Mouse (Mus musculus): ENCODE results near the gene Fam25c. TPM values are rescaled to one million over a fixed set of nuclear protein-coding genes. Genes with fewer than 3 reads are reported as not detected.
A peak's percentile ranks its signal among the peaks of the same experiment; 100 is the strongest.
"Not testable (repeated sequence)": the region's sequence is repeated elsewhere in the genome, so short reads cannot be mapped to it uniquely, and the experiment has no call there.

Gene Fam25c
- polyA plus RNA-seq, 1 experiment from 2014 or later: not detected

- no peaks in the 10 kb centered on the region for H3K36me3 ChIP-seq (ENCODE audit: inconsistent target)
- WGBS (ENCODE audit: missing documents): 93% methylated on average over 5 of the region's 6 CpGs
- no peaks in the 10 kb centered on the region for H3K79me2 ChIP-seq (ENCODE audit: inconsistent target)
- no peak overlapping the region for H3K27ac ChIP-seq
- H3K4me3 ChIP-seq (ENCODE audit: inconsistent target): no peak overlapping the region
Measured at GRCm38 (mm10) chr14:34373581-34373980, 18.3 kb upstream of the Fam25c start.

GRCm38 (mm10) chr14:34372646-34373045 is 17.4 kb upstream of the Fam25c start:
- Histone ChIP-seq H3K79me2 (ENCODE audit: inconsistent target) (no peaks in the 10 kb centered on the region), H3K27ac (no peak overlapping the region), H3K36me3 (ENCODE audit: inconsistent target) (no peaks in the 10 kb centered on the region), H3K4me3 (ENCODE audit: inconsistent target) (no peak overlapping the region)
- 88% methylated on average over 6 of the region's 6 CpGs for WGBS (ENCODE audit: missing documents)

- H3K36me3 ChIP-seq (ENCODE audit: inconsistent target): no peaks in the 10 kb centered on the region
- H3K27ac ChIP-seq: no peak overlapping the region
- no peak overlapping the region for H3K4me3 ChIP-seq (ENCODE audit: inconsistent target)
- H3K79me2 ChIP-seq (ENCODE audit: inconsistent target): no peaks in the 10 kb centered on the region
- 79% methylated on average over 2 of the region's 2 CpGs for WGBS (ENCODE audit: missing documents)
Measured at GRCm38 (mm10) chr14:34371763-34372162, 16.5 kb upstream of the Fam25c start.

GRCm38 (mm10) chr14:34370921-34371320 is 15.7 kb upstream of the Fam25c start:
- 93% methylated on average over 3 of the region's 3 CpGs for WGBS (ENCODE audit: missing documents)
- H3K79me2 ChIP-seq (ENCODE audit: inconsistent target): no peaks in the 10 kb centered on the region
- H3K4me3 ChIP-seq (ENCODE audit: inconsistent target): no peak overlapping the region
- no peak overlapping the region for H3K27ac ChIP-seq
- H3K36me3 ChIP-seq (ENCODE audit: inconsistent target): no peaks in the 10 kb centered on the region

- Histone ChIP-seq H3K27ac (no peak overlapping the region), H3K36me3 (ENCODE audit: inconsistent target) (no peaks in the 10 kb centered on the region), H3K79me2 (ENCODE audit: inconsistent target) (no peaks in the 10 kb centered on the region), H3K4me3 (ENCODE audit: inconsistent target) (no peak overlapping the region)
- 83% methylated on average over 3 of the region's 3 CpGs for WGBS (ENCODE audit: missing documents)
Measured at GRCm38 (mm10) chr14:34370203-34370602, 15.0 kb upstream of the Fam25c start.

GRCm38 (mm10) chr14:34365147-34365507 is 9.9 kb upstream of the Fam25c start:
- Histone ChIP-seq H3K4me3 (ENCODE audit: inconsistent target) (no peak overlapping the region), H3K36me3 (ENCODE audit: inconsistent target) (no peaks in the 10 kb centered on the region), H3K79me2 (ENCODE audit: inconsistent target) (no peaks in the 10 kb centered on the region), H3K27ac (no peak overlapping the region)
- WGBS (ENCODE audit: missing documents): 96% methylated on average over 2 of the region's 2 CpGs

GRCm38 (mm10) chr14:34364254-34365146 is 9.3 kb upstream of the Fam25c start:
- not testable (repeated sequence) for H3K4me3 ChIP-seq (ENCODE audit: inconsistent target); H3K36me3 ChIP-seq (ENCODE audit: inconsistent target); H3K79me2 ChIP-seq (ENCODE audit: inconsistent target)
- peak overlapping the region; percentile 51 for H3K27ac ChIP-seq
- WGBS (ENCODE audit: missing documents): 95% methylated on average over 13 of the region's 15 CpGs

GRCm38 (mm10) chr14:34363490-34364253 is 8.4 kb upstream of the Fam25c start:
- Histone ChIP-seq H3K79me2 (ENCODE audit: inconsistent target) (no peaks in the 10 kb centered on the region), H3K4me3 (ENCODE audit: inconsistent target) (peak overlapping the region; percentile 28), H3K27ac (peak overlapping the region; percentile 51), H3K36me3 (ENCODE audit: inconsistent target) (no peaks in the 10 kb centered on the region)
- WGBS (ENCODE audit: missing documents): 16% methylated on average over 32 of the region's 32 CpGs

- peak overlapping the region; percentile 51 for H3K27ac ChIP-seq
- no peaks in the 10 kb centered on the region for H3K36me3 ChIP-seq (ENCODE audit: inconsistent target)
- H3K79me2 ChIP-seq (ENCODE audit: inconsistent target): no peaks in the 10 kb centered on the region
- H3K4me3 ChIP-seq (ENCODE audit: inconsistent target): peak overlapping the region; percentile 28
- WGBS (ENCODE audit: missing documents): 57% methylated on average over 18 of the region's 18 CpGs
Measured at GRCm38 (mm10) chr14:34362726-34363445, 7.7 kb upstream of the Fam25c start.

GRCm38 (mm10) chr14:34362135-34362534 is 6.9 kb upstream of the Fam25c start:
- Histone ChIP-seq H3K79me2 (ENCODE audit: inconsistent target) (no peaks in the 10 kb centered on the region), H3K27ac (no peak overlapping the region), H3K36me3 (ENCODE audit: inconsistent target) (no peaks in the 10 kb centered on the region), H3K4me3 (ENCODE audit: inconsistent target) (no peak overlapping the region)
- 83% methylated on average over 4 of the region's 4 CpGs for WGBS (ENCODE audit: missing documents)

- Histone ChIP-seq H3K79me2 (ENCODE audit: inconsistent target) (no peaks in the 10 kb centered on the region), H3K27ac (no peak overlapping the region)
- 98% methylated on average over 5 of the region's 6 CpGs for WGBS (ENCODE audit: missing documents)
Measured at GRCm38 (mm10) chr14:34360251-34360650, 5.0 kb upstream of the Fam25c start.

GRCm38 (mm10) chr14:34359676-34360244 is 4.5 kb upstream of the Fam25c start:
- Histone ChIP-seq H3K4me3 (ENCODE audit: inconsistent target) (no peak overlapping the region), H3K36me3 (ENCODE audit: inconsistent target) (no peaks in the 10 kb centered on the region), H3K27ac (no peak overlapping the region), H3K79me2 (ENCODE audit: inconsistent target) (no peaks in the 10 kb centered on the region)
- WGBS (ENCODE audit: missing documents): 83% methylated on average over 5 of the region's 5 CpGs

More at GRCm38 (mm10) chr14:34360251-34360650, 5.0 kb upstream of the Fam25c start:
- no peaks in the 10 kb centered on the region for H3K36me3 ChIP-seq (ENCODE audit: inconsistent target)
- no peak overlapping the region for H3K4me3 ChIP-seq (ENCODE audit: inconsistent target)

GRCm38 (mm10) chr14:34357671-34358455 is 2.6 kb upstream of the Fam25c start:
- H3K36me3 ChIP-seq (ENCODE audit: inconsistent target): no peaks in the 10 kb centered on the region
- WGBS (ENCODE audit: missing documents): 87% methylated on average over 7 of the region's 7 CpGs
- no peak overlapping the region for H3K27ac ChIP-seq
- no peak overlapping the region for H3K4me3 ChIP-seq (ENCODE audit: inconsistent target)
- no peaks in the 10 kb centered on the region for H3K79me2 ChIP-seq (ENCODE audit: inconsistent target)

- WGBS (ENCODE audit: missing documents): 93% methylated on average over 4 of the region's 4 CpGs
- no peak overlapping the region for H3K4me3 ChIP-seq (ENCODE audit: inconsistent target)
- no peaks in the 10 kb centered on the region for H3K36me3 ChIP-seq (ENCODE audit: inconsistent target)
- no peaks in the 10 kb centered on the region for H3K79me2 ChIP-seq (ENCODE audit: inconsistent target)
- no peak overlapping the region for H3K27ac ChIP-seq
Measured at GRCm38 (mm10) chr14:34354456-34354855, 777 bp downstream of the Fam25c start.

All from macrophage (primary cell).